Mouse (Mus musculus): ENCODE data around the gene Cntnap5c.
"Not testable (repeated sequence)": the region's sequence is repeated elsewhere in the genome, so short reads cannot be mapped to it uniquely, and the experiment has no call there.

Gene Cntnap5c

GRCm38 (mm10) chr17:57768622-57769610 is at the start of gene Cntnap5c:
TSS of gene Cntnap5c (plus strand) at chr17:57769570.
- in situ Hi-C loops (cut with MboI), result no loop called here

- in situ Hi-C loops (cut with MboI), result no loop called here
Observed at GRCm38 (mm10) chr17:57742119-57742518, 27.3 kb upstream of the Cntnap5c start, which contains the start of gene Gm21834. TSS of gene Gm21834 (minus strand) at chr17:57742219.

GRCm38 (mm10) chr17:57758033-57758432 is 11.3 kb upstream of the Cntnap5c start:
- in situ Hi-C loops (cut with MboI), result no loop called here

- in situ Hi-C loops (cut with MboI), result no loop called here
Observed at GRCm38 (mm10) chr17:57767306-57767705, 2.1 kb upstream of the Cntnap5c start.

GRCm38 (mm10) chr17:57770904-57771303 is 1.5 kb downstream of the Cntnap5c start:
- in situ Hi-C loops (cut with MboI), result no loop called here

GRCm38 (mm10) chr17:57788161-57788799 is 18.9 kb downstream of the Cntnap5c start:
- in situ Hi-C loops (cut with MboI), result no loop called here

- in situ Hi-C loops (cut with MboI), result no loop called here
Observed at GRCm38 (mm10) chr17:57795408-57795807, 26.0 kb downstream of the Cntnap5c start.

GRCm38 (mm10) chr17:57796668-57797311 is 27.4 kb downstream of the Cntnap5c start:
- in situ Hi-C loops (cut with MboI), result no loop called here

GRCm38 (mm10) chr17:57799414-57799985 is 30.1 kb downstream of the Cntnap5c start:
- in situ Hi-C loops (cut with MboI), result no loop called here

GRCm38 (mm10) chr17:57801180-57801579 is 31.8 kb downstream of the Cntnap5c start:
- in situ Hi-C loops (cut with MboI), result no loop called here

- in situ Hi-C loops (cut with MboI), result no loop called here
Observed at GRCm38 (mm10) chr17:57837090-57837971, 68.0 kb downstream of the Cntnap5c start.

- in situ Hi-C loops (cut with MboI), result not testable (repeated sequence)
Observed at GRCm38 (mm10) chr17:57855811-57856210, 86.4 kb downstream of the Cntnap5c start.

GRCm38 (mm10) chr17:57865996-57866395 is 96.6 kb downstream of the Cntnap5c start:
- in situ Hi-C loops (cut with MboI), result no loop called here

GRCm38 (mm10) chr17:57887742-57888389 is 118.5 kb downstream of the Cntnap5c start:
- in situ Hi-C loops (cut with MboI), result no loop called here

- in situ Hi-C loops (cut with MboI), result no loop called here
Observed at GRCm38 (mm10) chr17:57911770-57912293, 142.5 kb downstream of the Cntnap5c start.

GRCm38 (mm10) chr17:57984230-57984629 is 214.9 kb downstream of the Cntnap5c start:
- in situ Hi-C loops (cut with MboI), result no loop called here

GRCm38 (mm10) chr17:57988420-57988819 is 219.1 kb downstream of the Cntnap5c start:
- in situ Hi-C loops (cut with MboI), result no loop called here

GRCm38 (mm10) chr17:57996461-57996860 is 227.1 kb downstream of the Cntnap5c start:
- in situ Hi-C loops (cut with MboI), result no loop called here

- in situ Hi-C loops (cut with MboI), result no loop called here
Observed at GRCm38 (mm10) chr17:57999080-57999479, 229.7 kb downstream of the Cntnap5c start.

GRCm38 (mm10) chr17:58002845-58003244 is 233.5 kb downstream of the Cntnap5c start:
- in situ Hi-C loops (cut with MboI), result no loop called here

Data from mature B cell (primary cell).